Mouse (Mus musculus) heart, adult 2 months (tissue): ENCODE measurements at regions not wholly inside any gene's neighbourhood (a gene's known extent, or its start where the extent isn't known, plus 50 kb on each side); places are given as distances from the start of the nearest gene placed in this dataset.

Source experiments
- DNase-seq, 2 experiments: peaks; one replicate each; pipeline ENCODE4 v3.0.0; 2021
- H3K27ac ChIP-seq: fragments of 200-600 bp; 2 replicates; pipeline ENCODE4 v1.8.1; 2022
- H3K27me3 ChIP-seq: fragments of 200-500 bp; 2 replicates; pipeline ENCODE4 v1.6.1; 2012; ENCODE audit warnings: mild to moderate bottlenecking, low read length, inconsistent platforms, mixed read lengths; ENCODE audit not compliant: control insufficient read depth, insufficient read depth
- H3K36me3 ChIP-seq: fragments of 200-500 bp; 2 replicates; pipeline ENCODE4 v1.6.1; 2012; ENCODE audit warnings: low read length, inconsistent platforms; ENCODE audit not compliant: control insufficient read depth, insufficient read depth
- H3K4me1 ChIP-seq: fragments of 200-500 bp; 2 replicates; pipeline ENCODE4 v1.6.1; 2011; ENCODE audit warnings: low read length; ENCODE audit not compliant: control insufficient read depth, insufficient read depth
- H3K4me3 ChIP-seq: fragments of 200-600 bp; 2 replicates; pipeline ENCODE4 v1.8.1; 2022
- H3K79me2 ChIP-seq: fragments of 200-500 bp; replicated peaks from 2 replicates; pipeline ENCODE4 v1.6.1; 2012; ENCODE audit warnings: mild to moderate bottlenecking, inconsistent platforms, low read length, moderate library complexity, mixed read lengths; ENCODE audit not compliant: control insufficient read depth, insufficient read depth
- H3K9ac ChIP-seq: fragments of 200-500 bp; 2 replicates; pipeline ENCODE4 v1.6.1; 2012; ENCODE audit warnings: low read depth, mild to moderate bottlenecking, control low read depth, inconsistent platforms, low read length, mixed read lengths
- CTCF ChIP-seq: fragments of 200-600 bp; IDR thresholded peaks from 2 replicates; pipeline ENCODE4 v1.8.1; 2022; ENCODE audit warnings: antibody characterized with exemption, mild to moderate bottlenecking, moderate library complexity
- EP300 ChIP-seq: fragments of 200-500 bp; IDR thresholded peaks from 2 replicates; pipeline ENCODE4 v1.6.1; 2011; ENCODE audit warnings: low read depth, low read length, control low read depth; ENCODE audit not compliant: insufficient read depth
- POLR2A ChIP-seq: fragments of 200-500 bp; IDR thresholded peaks from 2 replicates; pipeline ENCODE4 v1.6.1; 2011; ENCODE audit warnings: mild to moderate bottlenecking, low read depth, low read length, control low read depth; ENCODE audit not compliant: insufficient read depth
- WGBS: fragments of 180-500 bp; shearing (Covaris S2); methylation state at CpG from one replicate; pipeline ENCODE4 v1.1.7; 2018; 5-methylcytosine and 5-hydroxymethylcytosine counted together
- intact Hi-C: fragments of 180-260 bp; cut with DNase I; formaldehyde crosslinking; loops from one replicate; pipeline ENCODE4 v1.15.1; 2025

DNA sequence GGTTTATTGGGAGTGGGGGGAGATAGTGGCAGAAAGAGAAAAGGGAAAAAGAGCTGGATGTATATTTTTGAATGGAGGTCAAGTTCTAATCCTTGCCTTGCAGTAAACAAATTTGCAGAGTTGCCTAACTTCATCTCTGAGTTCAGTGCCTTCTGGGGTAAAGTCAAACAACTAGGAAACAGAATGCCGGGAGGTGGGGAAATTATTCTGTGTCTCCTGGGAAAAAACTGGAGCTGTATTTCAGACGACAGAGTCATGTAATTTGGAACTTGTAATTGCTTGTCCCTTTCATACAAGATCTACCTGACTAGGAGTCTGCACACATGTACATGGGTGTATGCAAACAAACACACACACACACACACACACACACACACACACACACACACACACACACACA is 244.3 kb upstream of the Il12b start:
- H3K9ac ChIP-seq = no peak overlapping the region
- peaks cover 3% of the 10 kb centered on the region; the same call in 1 of the 2 replicates for H3K36me3 ChIP-seq
- H3K4me1 ChIP-seq = peaks cover 1% of the 10 kb centered on the region; the same call in 1 of the 2 replicates
- peak in 1 of 2 experiments; percentile 4 for DNase-seq
- no peak overlapping the region for H3K27ac ChIP-seq
- no peaks in the 10 kb centered on the region for H3K79me2 ChIP-seq
- H3K4me3 ChIP-seq = no peak overlapping the region
- H3K27me3 ChIP-seq = no peaks in the 10 kb centered on the region
- 37% methylated on average over 2 of the region's 2 CpGs for WGBS
- intact Hi-C loops = no loop called here
- no peak for TF ChIP-seq POLR2A
- TF ChIP-seq CTCF = no peak
- no peak for TF ChIP-seq EP300

DNA sequence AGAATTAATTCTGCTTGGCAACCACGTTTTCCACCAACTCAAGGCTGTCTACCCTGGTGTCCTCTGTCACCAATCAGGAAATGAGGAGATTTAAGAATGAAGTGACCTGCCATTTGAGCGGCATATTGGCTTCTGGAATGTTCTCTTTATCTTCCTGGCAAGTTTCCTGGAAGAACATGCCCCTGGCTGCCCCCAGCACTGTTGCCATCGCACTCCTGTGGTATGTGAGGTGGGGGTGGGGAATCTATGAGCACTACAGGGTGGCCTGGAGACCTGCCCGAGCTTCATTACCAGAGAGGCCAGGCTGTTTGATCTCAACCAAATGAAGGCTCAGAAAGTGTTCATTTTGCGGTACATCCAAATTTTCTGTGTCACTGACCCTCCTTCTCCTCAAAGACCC is 243.8 kb upstream of the Il12b start:
- intact Hi-C loops = no loop called here
- peak overlapping the region; percentile 36; the same call in 1 of the 2 replicates for H3K27ac ChIP-seq
- H3K9ac ChIP-seq = no peak overlapping the region
- H3K27me3 ChIP-seq = no peaks in the 10 kb centered on the region
- TF ChIP-seq POLR2A (no peak), EP300 (peak; percentile 81; the same call in 1 of the 2 replicates), CTCF (no peak)
- peaks cover 1% of the 10 kb centered on the region; the same call in 1 of the 2 replicates for H3K4me1 ChIP-seq
- H3K36me3 ChIP-seq = peaks cover 3% of the 10 kb centered on the region; the same call in 1 of the 2 replicates
- WGBS = 12% methylated on average over 5 of the region's 5 CpGs
- H3K79me2 ChIP-seq = no peaks in the 10 kb centered on the region
- no peak overlapping the region for H3K4me3 ChIP-seq
- DNase-seq = peak; percentile 28 to 29

DNA sequence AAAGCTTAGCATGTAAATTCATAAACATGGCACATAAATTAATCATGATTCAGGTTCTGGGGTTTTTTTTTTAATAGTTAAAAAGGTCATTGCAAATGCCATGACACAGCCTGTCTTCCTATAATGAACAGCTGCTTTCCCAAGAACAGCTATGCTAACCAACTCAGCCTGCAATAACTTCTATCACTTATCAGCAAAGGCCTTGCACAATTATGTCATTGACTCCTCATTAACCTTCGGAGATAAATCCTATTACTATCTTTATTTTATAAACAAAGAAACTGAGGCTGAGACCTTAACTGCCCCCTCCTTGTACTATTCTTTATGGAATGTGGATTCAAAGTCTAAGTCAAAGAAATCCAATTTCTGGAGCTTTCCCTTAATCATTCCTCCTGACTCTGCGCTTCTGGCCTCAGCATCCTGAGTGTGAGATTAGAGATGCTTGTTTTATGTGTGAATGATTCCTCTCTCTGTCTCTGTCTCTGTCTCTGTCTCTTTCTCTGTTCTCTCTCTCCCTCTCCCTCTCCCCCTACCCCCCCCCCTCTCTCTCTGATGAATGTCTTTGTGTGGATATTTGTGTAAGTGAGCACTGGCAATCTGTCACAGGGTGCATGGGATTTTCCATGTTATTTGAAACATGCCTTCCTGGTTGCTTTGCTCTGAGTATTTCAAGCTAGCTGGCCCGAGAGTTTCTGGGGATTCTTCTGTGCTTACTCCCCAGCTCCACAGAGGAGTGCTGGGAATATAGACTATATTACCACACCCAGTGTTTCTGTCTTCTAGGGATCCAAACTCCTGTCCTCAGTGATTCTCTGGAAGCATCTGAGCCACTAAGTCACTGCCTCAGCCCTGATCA is 243.1 kb upstream of the Il12b start:
- no peak overlapping the region for H3K4me3 ChIP-seq
- no peaks in the 10 kb centered on the region for H3K79me2 ChIP-seq
- peaks cover 1% of the 10 kb centered on the region; the same call in 1 of the 2 replicates for H3K4me1 ChIP-seq
- no peak for DNase-seq
- TF ChIP-seq EP300 (no peak), POLR2A (no peak), CTCF (no peak)
- intact Hi-C loops = no loop called here
- H3K27me3 ChIP-seq = no peaks in the 10 kb centered on the region
- H3K36me3 ChIP-seq = peaks cover 3% of the 10 kb centered on the region; the same call in 1 of the 2 replicates
- WGBS = 31% methylated on average over 3 of the region's 3 CpGs
- H3K27ac ChIP-seq = peak overlapping the region; percentile 36; the same call in 1 of the 2 replicates
- H3K9ac ChIP-seq = no peak overlapping the region

DNA sequence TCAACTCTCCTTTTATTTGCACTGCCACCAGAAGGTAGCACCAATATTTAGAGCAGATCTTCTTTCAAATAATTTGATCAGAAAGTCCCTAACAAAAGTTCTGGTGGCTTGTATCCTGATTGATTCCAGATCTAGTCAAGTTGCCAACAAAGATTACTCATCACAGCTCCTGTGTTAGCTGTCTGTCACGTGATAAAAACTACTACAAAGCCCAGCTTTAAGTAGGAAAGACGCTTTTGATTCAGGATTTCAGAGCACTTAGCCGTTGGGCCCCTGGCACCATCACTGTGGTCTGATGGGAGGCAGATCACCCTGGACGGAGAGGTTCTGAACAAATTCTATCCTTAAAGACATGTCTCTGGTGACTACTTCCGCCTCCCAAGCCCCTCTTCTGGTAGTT is 241.6 kb upstream of the Il12b start:
- Histone ChIP-seq H3K79me2 (no peaks in the 10 kb centered on the region), H3K36me3 (peaks cover 3% of the 10 kb centered on the region; the same call in 1 of the 2 replicates), H3K27ac (no peak overlapping the region), H3K27me3 (no peaks in the 10 kb centered on the region), H3K4me3 (no peak overlapping the region), H3K4me1 (peaks cover 1% of the 10 kb centered on the region; the same call in 1 of the 2 replicates), H3K9ac (no peak overlapping the region)
- 58% methylated on average over 5 of the region's 5 CpGs for WGBS
- TF ChIP-seq POLR2A = no peak
- no peak for TF ChIP-seq EP300
- no peak for TF ChIP-seq CTCF
- intact Hi-C loops = no loop called here
- DNase-seq = no peak

DNA sequence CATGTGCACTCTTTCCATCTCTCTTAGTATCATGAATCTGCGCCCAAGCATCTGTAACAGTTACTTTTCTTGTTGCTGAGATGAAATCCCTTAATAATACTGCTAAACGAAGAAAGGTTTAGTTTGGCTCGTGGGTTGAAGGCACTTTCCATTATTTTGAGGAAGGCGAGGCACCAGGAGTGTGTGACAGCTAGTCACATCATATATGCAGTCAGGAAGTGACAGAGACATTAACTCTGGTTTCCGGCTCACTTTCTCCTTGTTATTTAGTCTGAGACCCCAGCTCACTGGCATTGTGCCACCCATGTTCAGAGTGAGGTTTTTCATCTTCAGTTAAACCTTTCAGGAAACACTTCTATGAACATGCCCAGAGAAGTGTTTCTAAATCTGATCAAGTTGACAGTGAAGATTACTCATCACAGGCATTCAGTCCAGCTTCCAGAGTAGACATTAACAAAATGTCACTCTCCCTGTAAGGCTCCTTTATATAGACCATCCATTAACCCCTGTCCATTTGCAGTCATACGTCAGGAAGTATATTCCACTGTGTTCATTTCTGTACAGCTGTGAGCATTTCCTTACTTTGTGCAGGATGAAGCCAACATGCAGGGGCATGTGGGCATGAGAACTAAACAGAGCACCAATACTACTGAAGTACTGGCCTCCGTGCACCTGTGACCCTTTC is 238.0 kb upstream of the Il12b start:
- 69% methylated on average over 7 of the region's 7 CpGs for WGBS
- H3K9ac ChIP-seq = no peak overlapping the region
- intact Hi-C loops = no loop called here
- DNase-seq = no peak
- no peak for TF ChIP-seq EP300
- TF ChIP-seq POLR2A = no peak
- no peak for TF ChIP-seq CTCF
- no peak overlapping the region for H3K27ac ChIP-seq
- no peaks in the 10 kb centered on the region for H3K79me2 ChIP-seq
- no peak overlapping the region for H3K4me3 ChIP-seq
- H3K27me3 ChIP-seq = no peaks in the 10 kb centered on the region
- H3K4me1 ChIP-seq = 0 out of 2 replicates have a peak, but pooled peaks cover 1% of the 10 kb centered on the region
- H3K36me3 ChIP-seq = no peaks in the 10 kb centered on the region
